Mouse (Mus musculus) bone marrow, adult 2 months (tissue): ENCODE measurements around the gene Tnp2.

Experiments used
- CTCF ChIP-seq: fragments of 200-500 bp; IDR thresholded peaks from 2 replicates; pipeline ENCODE4 v1.5.1; 2011; ENCODE audit warnings: low read length, control low read depth; ENCODE audit not compliant: control insufficient read depth, insufficient read depth
- POLR2A ChIP-seq: fragments of 200-500 bp; IDR thresholded peaks from 2 replicates; pipeline ENCODE4 v1.6.1; 2011; ENCODE audit warnings: low read depth, mild to moderate bottlenecking, control low read depth, low read length, borderline replicate concordance; ENCODE audit not compliant: control insufficient read depth

- no peak for TF ChIP-seq CTCF
- no peak for TF ChIP-seq POLR2A
These were observed 13.7 kb downstream of the Tnp2 start for GRCm38 (mm10) chr16:10774726-10775125.
